Mouse (Mus musculus) lung, postnatal 0 days (tissue): ENCODE data around the gene Slc26a10.

ENCODE experiments used
- CTCF ChIP-seq: IDR thresholded peaks from 2 replicates; pipeline ENCODE4 v1.5.1; 2016; ENCODE audit warnings: antibody characterized with exemption, mild to moderate bottlenecking
- EP300 ChIP-seq: IDR thresholded peaks from 2 replicates; pipeline ENCODE4 v1.6.1; 2016; ENCODE audit warnings: antibody characterized with exemption, mild to moderate bottlenecking, control low read depth

DNA sequence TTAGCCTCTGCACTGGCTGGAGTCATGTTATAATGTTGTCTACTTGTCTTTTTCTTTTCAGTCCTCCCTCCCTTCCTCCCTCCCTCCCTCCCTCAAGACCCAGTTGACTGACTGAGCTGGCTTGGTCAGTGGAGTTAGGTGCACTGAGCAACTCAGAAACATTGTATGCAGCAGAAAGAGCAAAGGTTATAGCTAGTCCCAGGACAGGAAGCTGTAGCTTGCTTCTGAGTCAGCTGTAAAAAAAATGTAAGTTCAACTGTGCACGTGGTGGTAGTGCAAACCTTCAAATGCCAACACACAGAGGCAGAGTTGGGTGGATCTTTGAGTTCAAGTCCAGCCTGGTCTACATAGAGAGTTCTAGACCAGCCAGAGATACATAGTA lies 34.0 kb upstream of the Slc26a10 start:
- TF ChIP-seq CTCF (no peak), EP300 (no peak)
